Mouse (Mus musculus) adrenal gland, postnatal 14 days (tissue): Measurements from ENCODE around the gene Tas1r3. TPM values are rescaled to one million over a fixed set of nuclear protein-coding genes. Genes with fewer than 3 reads are reported as not detected.
A peak's percentile ranks its signal among the peaks of the same experiment; 100 is the strongest.

Experiments used
- DNase-seq: peaks from one replicate; pipeline ENCODE4 v3.0.0; 2021; ENCODE audit warnings: mixed read lengths
- total RNA-seq: library from RNA; stranded (reverse); gene quantifications from 2 replicates; pipeline ENCODE4 v1.2.3, GENCODE M21; 2021

Tas1r3 gene
- total RNA-seq, 1 experiment from 2014 or later, result 0.19 TPM

GRCm38 (mm10) chr4:155841651-155842270 lies 21.4 kb downstream of the Tas1r3 start:
- DNase-seq, result no peak

DNA sequence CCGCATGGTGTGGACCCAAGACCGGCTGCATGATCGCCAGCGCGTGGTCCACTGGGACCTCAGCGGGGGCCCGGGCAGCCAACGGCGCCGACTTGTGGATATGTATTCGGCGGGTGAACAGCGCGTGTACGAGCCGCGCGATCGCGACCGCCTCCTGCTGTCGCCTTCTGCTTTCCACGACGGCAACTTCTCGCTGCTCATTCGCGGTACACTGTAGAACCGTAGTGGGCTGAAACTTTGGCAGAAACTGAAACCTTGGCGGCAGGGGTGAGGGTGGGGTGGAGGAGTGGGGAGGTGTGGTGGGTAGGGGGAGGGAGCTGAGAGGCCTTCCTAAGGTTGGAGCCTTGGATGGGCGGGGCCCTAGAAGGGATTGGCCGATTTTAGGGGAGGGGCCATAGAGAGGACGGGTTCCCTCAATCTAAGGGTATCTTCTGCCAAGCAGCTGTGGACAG lies 22.1 kb downstream of the Tas1r3 start:
- peak; percentile 86 for DNase-seq

GRCm38 (mm10) chr4:155840076-155841002 lies 22.8 kb downstream of the Tas1r3 start:
- DNase-seq, result no peak

- peak; percentile 91 for DNase-seq
Observed at GRCm38 (mm10) chr4:155839483-155839910, 23.7 kb downstream of the Tas1r3 start, which contains the start of gene Mxra8. Mxra8 (plus strand) TSS chr4:155839680.

- DNase-seq, result peak; percentile 21
Observed at GRCm38 (mm10) chr4:155838187-155839153, 24.7 kb downstream of the Tas1r3 start.

GRCm38 (mm10) chr4:155837404-155838010 lies 25.7 kb downstream of the Tas1r3 start:
- no peak for DNase-seq

GRCm38 (mm10) chr4:155833836-155834235 lies 29.3 kb downstream of the Tas1r3 start:
- DNase-seq, result peak; percentile 91

GRCm38 (mm10) chr4:155833234-155833633 lies 29.9 kb downstream of the Tas1r3 start:
- no peak for DNase-seq

- peak; percentile 25 for DNase-seq
Observed at GRCm38 (mm10) chr4:155832321-155832720, 30.8 kb downstream of the Tas1r3 start.

DNA sequence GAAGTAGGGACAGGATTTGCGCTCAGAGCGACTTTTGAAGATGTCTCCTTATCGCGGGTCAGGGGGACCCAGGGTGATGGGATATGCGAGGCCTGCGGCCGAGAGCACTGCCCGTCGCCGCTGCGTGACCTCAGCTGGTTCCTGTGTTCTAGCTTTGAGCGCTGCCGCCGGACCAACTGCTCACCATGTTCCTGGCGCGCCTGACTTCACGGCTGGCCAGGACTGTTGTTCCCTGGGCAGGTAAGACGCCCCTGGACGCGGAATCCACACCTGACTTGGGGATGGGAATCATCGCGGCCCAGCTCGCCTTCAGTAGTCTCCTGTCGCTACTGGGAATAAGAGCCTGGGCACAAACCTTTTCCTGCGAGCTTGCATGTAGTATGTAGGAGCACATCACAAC lies 31.3 kb downstream of the Tas1r3 start:
- no peak for DNase-seq

- peak; percentile 97 for DNase-seq
Observed at GRCm38 (mm10) chr4:155831205-155831766, 31.9 kb downstream of the Tas1r3 start, which contains the start of gene Aurkaip1. Aurkaip1 (plus strand) TSS chr4:155831272.

DNA sequence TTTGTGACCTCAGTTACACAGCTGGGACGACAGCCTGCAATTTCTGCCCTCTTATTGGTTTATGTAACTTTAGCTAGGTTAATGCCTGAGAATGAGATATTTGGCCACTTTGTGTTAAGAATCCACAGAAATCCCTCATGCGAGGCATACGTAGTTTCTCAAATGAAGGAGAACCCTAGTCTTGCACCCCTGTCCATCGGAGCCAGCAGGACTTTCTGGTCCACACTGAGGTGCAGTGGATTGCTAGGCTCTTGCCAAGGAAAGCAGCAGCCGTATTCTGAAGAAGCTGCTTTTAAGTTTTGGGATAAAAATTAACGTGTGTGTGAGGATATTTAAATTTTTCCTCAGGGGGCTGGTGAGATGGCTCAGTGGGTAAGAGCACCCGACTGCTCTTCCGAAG lies 32.6 kb downstream of the Tas1r3 start:
- DNase-seq, result no peak

GRCm38 (mm10) chr4:155829866-155830265 lies 33.3 kb downstream of the Tas1r3 start:
- DNase-seq, result no peak

DNA sequence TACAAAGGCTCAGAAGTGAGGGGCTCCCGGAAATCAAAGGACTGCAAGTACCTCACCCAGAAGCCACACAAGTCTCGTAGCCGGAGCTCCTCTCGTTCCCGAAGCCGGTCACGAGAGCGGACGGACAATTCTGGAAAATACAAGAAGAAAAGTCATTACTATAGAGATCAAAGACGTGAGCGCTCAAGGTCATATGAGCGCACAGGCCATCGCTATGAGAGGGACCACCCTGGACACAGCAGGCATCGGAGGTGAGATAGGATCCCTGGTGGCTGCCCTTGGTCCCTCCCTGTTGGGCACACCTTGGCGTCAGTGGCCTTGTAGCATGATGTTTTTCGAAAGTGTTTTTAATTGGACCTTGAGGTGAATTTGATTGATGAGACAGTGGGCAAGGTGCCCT lies 39.7 kb downstream of the Tas1r3 start:
- DNase-seq, result peak; percentile 47

DNA sequence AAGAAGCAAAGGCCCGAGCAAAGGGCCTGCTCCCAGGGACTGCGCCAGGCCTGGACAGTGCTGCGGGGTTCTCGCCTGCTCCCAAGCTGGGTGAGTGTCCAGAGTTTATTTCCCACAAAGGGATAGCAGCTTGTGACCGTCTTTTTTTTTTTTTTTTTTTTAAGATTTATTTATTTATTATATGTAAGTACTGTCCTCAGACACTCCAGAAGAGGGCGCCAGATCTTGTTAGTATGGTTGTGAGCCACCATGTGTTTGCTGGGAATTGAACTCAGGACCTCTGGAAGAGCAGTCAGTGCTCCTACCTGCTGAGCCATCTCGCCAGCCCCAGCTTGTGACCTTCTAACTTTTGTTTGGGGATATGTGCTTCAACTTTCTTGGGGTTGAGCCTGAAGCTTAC lies 42.1 kb downstream of the Tas1r3 start:
- DNase-seq, result peak; percentile 59

- no peak for DNase-seq
Observed at GRCm38 (mm10) chr4:155817533-155817932, 45.6 kb downstream of the Tas1r3 start.

DNA sequence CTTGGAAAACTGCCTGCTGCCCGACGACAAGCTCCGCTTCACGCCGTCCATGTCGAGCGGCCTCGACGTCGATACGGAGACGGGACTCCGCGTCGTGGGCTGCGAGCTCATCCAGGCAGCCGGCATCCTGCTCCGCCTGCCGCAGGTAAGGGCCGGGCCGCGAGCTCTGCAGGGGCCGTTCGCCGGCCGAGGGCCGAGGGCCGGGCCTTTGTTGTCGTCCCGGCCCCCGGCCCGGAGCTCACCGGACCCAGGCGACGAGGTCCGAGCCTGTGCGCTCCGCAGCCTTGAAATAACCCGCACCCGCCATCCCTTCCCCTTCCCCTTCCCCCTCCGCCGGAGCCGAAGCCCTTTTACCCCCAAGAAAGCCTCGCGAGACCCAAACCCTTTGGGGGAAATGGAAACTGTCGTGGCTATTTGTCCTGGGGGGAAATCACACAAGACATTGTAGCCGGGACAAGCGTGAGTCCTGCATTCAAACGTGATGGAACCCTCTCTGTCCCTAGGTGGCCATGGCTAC lies 50.4 kb downstream of the Tas1r3 start:
- peak; percentile 82 for DNase-seq

DNA sequence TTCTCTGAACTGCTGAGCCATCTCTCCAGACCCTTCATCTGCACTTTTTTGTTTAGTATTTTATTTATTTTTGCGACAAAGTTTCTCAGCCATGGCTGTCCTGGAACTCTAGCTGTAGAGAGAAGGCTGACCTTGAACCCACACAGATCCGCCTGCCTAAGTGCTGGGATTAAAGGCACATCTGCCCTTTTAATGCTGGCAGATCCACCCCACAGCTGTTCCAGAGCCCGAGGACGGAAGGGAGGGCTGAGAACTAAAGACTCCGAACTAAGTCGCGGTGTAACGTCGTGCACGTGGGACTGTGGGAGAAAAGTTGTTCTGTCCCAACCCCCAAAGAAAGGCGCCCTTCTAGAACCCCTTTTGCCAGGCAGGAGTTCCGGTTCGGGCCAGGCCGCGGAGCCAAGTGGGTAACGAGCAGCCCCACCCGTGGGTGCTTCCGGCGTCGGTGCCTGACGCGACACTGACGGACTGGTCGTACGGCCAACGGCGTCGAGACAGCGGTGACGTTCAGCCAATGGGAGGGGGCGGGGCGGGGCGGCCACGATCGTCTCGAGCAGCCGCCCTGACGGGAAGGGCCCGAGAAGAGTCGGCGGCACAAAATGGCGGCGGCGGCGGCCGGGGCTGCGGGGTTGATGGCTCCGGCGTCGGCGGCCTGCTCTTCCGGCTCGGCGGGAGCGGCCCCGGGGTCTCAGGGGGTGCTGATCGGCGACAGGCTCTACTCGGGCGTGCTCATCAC lies 51.1 kb downstream of the Tas1r3 start, which contains the start of gene Ccnl2:
Gene Ccnl2, plus strand, starts transcription at position 561 of the 736 bp plus-strand sequence.
- peak; percentile 97 for DNase-seq
